Mouse (Mus musculus) liver, postnatal 0 days (tissue): ENCODE results near the gene Slc27a1. TPM values are rescaled to one million over a fixed set of nuclear protein-coding genes. Genes with fewer than 3 reads are reported as not detected.

Experiments used
- ATAC-seq: fragments of 200-750 bp; cut with Nextera tagmentation; 2 replicates; pipeline ENCODE4 v1.8.0; 2017; ENCODE audit warnings: mild to moderate bottlenecking, moderate library complexity
- DNase-seq: peaks from one replicate; pipeline ENCODE4 v3.0.0-alpha.2; 2016
- H3K27ac ChIP-seq: fragments of 300-500 bp; sonication (generic); 2 replicates; pipeline ENCODE4 v1.5.1; 2014; ENCODE audit warnings: antibody characterized with exemption, moderate library complexity, mild to moderate bottlenecking, low read depth
- H3K27me3 ChIP-seq: fragments of 300-500 bp; sonication (generic); 2 replicates; pipeline ENCODE4 v1.6.1; 2014; ENCODE audit warnings: low read length, control low read depth, mixed read lengths; ENCODE audit not compliant: insufficient read depth
- H3K36me3 ChIP-seq: fragments of 300-500 bp; sonication (generic); replicated peaks from 2 replicates; pipeline ENCODE4 v1.6.1; 2014; ENCODE audit warnings: mild to moderate bottlenecking, control low read depth, low read length, moderate library complexity, mixed read lengths; ENCODE audit not compliant: insufficient read depth
- H3K4me1 ChIP-seq: fragments of 300-500 bp; sonication (generic); 2 replicates; pipeline ENCODE4 v1.6.1; 2014; ENCODE audit warnings: antibody characterized with exemption, mild to moderate bottlenecking, control low read depth; ENCODE audit not compliant: insufficient read depth
- H3K4me2 ChIP-seq: fragments of 300-500 bp; sonication (generic); 2 replicates; pipeline ENCODE4 v1.6.1; 2014; ENCODE audit warnings: low read depth, mild to moderate bottlenecking, low read length, moderate library complexity, mixed read lengths
- H3K4me3 ChIP-seq: fragments of 300-500 bp; sonication (generic); 2 replicates; pipeline ENCODE4 v1.5.1; 2014; ENCODE audit warnings: low read depth, low read length
- H3K9ac ChIP-seq: fragments of 300-500 bp; sonication (generic); replicated peaks from 2 replicates; pipeline ENCODE4 v1.6.1; 2014; ENCODE audit warnings: mild to moderate bottlenecking, moderate library complexity
- H3K9me3 ChIP-seq: fragments of 300-500 bp; sonication (generic); 2 replicates; pipeline ENCODE4 v1.6.1; 2016; ENCODE audit warnings: mild to moderate bottlenecking, control low read depth, low read length, mixed read lengths
- CTCF ChIP-seq: sonication (generic); IDR thresholded peaks from 2 replicates; pipeline ENCODE4 v1.5.1; 2016; ENCODE audit warnings: antibody characterized with exemption, low read depth
- EP300 ChIP-seq: IDR thresholded peaks from 2 replicates; pipeline ENCODE4 v1.6.1; 2016; ENCODE audit warnings: antibody characterized with exemption, low read depth, mild to moderate bottlenecking
- WGBS: fragments of 180-500 bp; shearing (Covaris S2); extraction: QIAGEN DNeasy Blood & Tissue Kit; methylation state at CpG from one replicate; pipeline ENCODE4 v1.1.7; 2014; ENCODE audit not compliant: insufficient replicate concordance; 5-methylcytosine and 5-hydroxymethylcytosine counted together
- polyA plus RNA-seq: library from polyadenylated mRNA; unstranded; fragments of >200 nt; fragmentation: Nextera tagmentation; extraction: Ambion mirVana; gene quantifications from 2 replicates; pipeline ENCODE4 v1.2.1, GENCODE M21; 2015

The Slc27a1 gene
- polyA plus RNA-seq, 1 experiment from 2014 or later: 6.8 TPM

- peaks cover 6% of the 10 kb centered on the region; the same call in 1 of the 2 replicates for H3K36me3 ChIP-seq
- DNase-seq: no peak
- ATAC-seq: no peak
- WGBS: 22% methylated on average over 5 of the region's 5 CpGs
- TF ChIP-seq EP300: no peak
- TF ChIP-seq CTCF: no peak
- no peaks in the 10 kb centered on the region for H3K27me3 ChIP-seq
- H3K9me3 ChIP-seq: no peaks in the 10 kb centered on the region
- peak overlapping the region; percentile 79 for H3K9ac ChIP-seq
- H3K27ac ChIP-seq: peak overlapping the region; percentile 98
- peak overlapping the region; percentile 78 for H3K4me3 ChIP-seq
- H3K4me1 ChIP-seq: peaks cover 37% of the 10 kb centered on the region
- peak overlapping the region; percentile 86 for H3K4me2 ChIP-seq
These were observed 22.3 kb downstream of the Slc27a1 start for GRCm38 (mm10) chr8:71591017-71591416.

- Histone ChIP-seq H3K4me3 (peak within 1 kb of the TSS; percentile 78), H3K27ac (peak within 1 kb of the TSS; percentile 98), H3K4me2 (peak within 1 kb of the TSS; percentile 86), H3K4me1 (peaks cover 40% of the 10 kb centered on the region), H3K27me3 (no peaks in the 10 kb centered on the region), H3K36me3 (peaks cover 6% of the 10 kb centered on the region; the same call in 1 of the 2 replicates), H3K9ac (peak within 1 kb of the TSS; percentile 79), H3K9me3 (no peaks in the 10 kb centered on the region)
- ATAC-seq (peak; percentile 84), DNase-seq (peak; percentile 94)
- WGBS: 0% methylated on average over 68 of the region's 71 CpGs
- TF ChIP-seq EP300: peak; percentile 22; the same call in 1 of the 2 replicates
- no peak for TF ChIP-seq CTCF
These were observed 23.0 kb downstream of the Slc27a1 start, which contains the start of gene Pgls for GRCm38 (mm10) chr8:71591471-71592373. TSS of gene Pgls (plus strand) at chr8:71592176.

- Histone ChIP-seq H3K9ac (peak overlapping the region; percentile 79), H3K27ac (peak overlapping the region; percentile 98), H3K4me3 (peak overlapping the region; percentile 78), H3K4me2 (peak overlapping the region; percentile 86), H3K36me3 (peaks cover 6% of the 10 kb centered on the region; the same call in 1 of the 2 replicates), H3K9me3 (no peaks in the 10 kb centered on the region), H3K27me3 (no peaks in the 10 kb centered on the region), H3K4me1 (peaks cover 40% of the 10 kb centered on the region)
- WGBS: 2% methylated on average over 57 of the region's 60 CpGs
- 0 out of 2 replicates have a peak, but pooled peaks have one; percentile 1 for TF ChIP-seq CTCF
- TF ChIP-seq EP300: no peak
- DNase-seq: no peak
- ATAC-seq: peak; percentile 63
These were observed 23.9 kb downstream of the Slc27a1 start for GRCm38 (mm10) chr8:71592374-71593170.

GRCm38 (mm10) chr8:71593556-71594323, 25.1 kb downstream of the Slc27a1 start:
- H3K27ac ChIP-seq: peak overlapping the region; percentile 98; the same call in 1 of the 2 replicates
- H3K27me3 ChIP-seq: no peaks in the 10 kb centered on the region
- peaks cover 40% of the 10 kb centered on the region for H3K4me1 ChIP-seq
- peaks cover 6% of the 10 kb centered on the region; the same call in 1 of the 2 replicates for H3K36me3 ChIP-seq
- DNase-seq: no peak
- 81% methylated on average over 8 of the region's 8 CpGs for WGBS
- peak overlapping the region; percentile 78 for H3K4me3 ChIP-seq
- H3K9ac ChIP-seq: peak overlapping the region; percentile 79; the same call in 1 of the 2 replicates
- no peaks in the 10 kb centered on the region for H3K9me3 ChIP-seq
- peak overlapping the region; percentile 86 for H3K4me2 ChIP-seq
- no peak for ATAC-seq
- no peak for TF ChIP-seq EP300

GRCm38 (mm10) chr8:71594324-71594722, 25.6 kb downstream of the Slc27a1 start:
- H3K9ac ChIP-seq: 0 out of 2 replicates have a peak overlapping the region, but pooled peaks have one; percentile 8
- WGBS: 87% methylated on average over 4 of the region's 4 CpGs
- no peak overlapping the region for H3K27ac ChIP-seq
- H3K4me3 ChIP-seq: no peak overlapping the region
- H3K4me2 ChIP-seq: peak overlapping the region; percentile 86
- TF ChIP-seq CTCF (no peak), EP300 (no peak)
- DNase-seq: no peak
- no peaks in the 10 kb centered on the region for H3K27me3 ChIP-seq
- no peak for ATAC-seq
- H3K9me3 ChIP-seq: no peaks in the 10 kb centered on the region
- peaks cover 6% of the 10 kb centered on the region; the same call in 1 of the 2 replicates for H3K36me3 ChIP-seq
- H3K4me1 ChIP-seq: peaks cover 40% of the 10 kb centered on the region
